In genomic region chr6:13062063-13062462, GRCm38 (mm10) we compare ENCODE assay signal across 17 mouse cellular contexts. TPM values are rescaled to one million over a fixed set of nuclear protein-coding genes. Genes with fewer than 3 reads are reported as not detected.
DNase-seq lines count a peak whose midpoint lies in the region; ATAC-seq and TF ChIP-seq lines count a peak whose summit lies in the region.
"Had no signal": no experiment of that assay in that cellular context is flagged by ENCODE, and none has a peak within 500 bp of the region (broad histone marks: within the 10 kb centered on the region; RNA-seq: fewer than 3 reads in every experiment).

No protein-coding gene starts in this region.

- no peaks in the 10 kb centered on the region for H3K79me2 ChIP-seq in liver, adult 2 months (ENCODE audit: control insufficient read depth, insufficient read depth, low read length)

- H3K9ac ChIP-seq in liver, adult 2 months (ENCODE audit: low read depth, low read length) = no peak overlapping the region
- H3K9ac ChIP-seq: embryonic facial prominence, embryonic 12.5 days; forebrain, embryonic 15.5 days; heart, embryonic 15.5 days; hindbrain, embryonic 13.5 days had no signal

- TF ChIP-seq CTCF in liver, adult 2 months (IDR thresholded peaks at IDR 0.05; ENCODE audit: low read depth, low read length) = no peak

- peak; percentile 64 for ATAC-seq in CD4-positive, CD25-positive, alpha-beta regulatory T cell, adult 4 months
- peak; percentile 25; the same call in 1 of the 2 replicates for ATAC-seq in granulocyte monocyte progenitor cell, adult 5-6 weeks (replicated peaks; ENCODE audit: poor library complexity, severe bottlenecking)
- ATAC-seq in megakaryocyte-erythroid progenitor cell, adult 5-6 weeks (replicated peaks; ENCODE audit: low FRiP score, low TSS enrichment, poor library complexity, severe bottlenecking) = no peak
- ATAC-seq: forebrain, embryonic 15.5 days had no signal

- no peak for TF ChIP-seq POLR2A in liver, adult 2 months (IDR thresholded peaks at IDR 0.05; ENCODE audit: extremely low read depth, insufficient read depth, low read length)

- H3K4me3 ChIP-seq in liver, adult 2 months (ENCODE audit: insufficient read depth, low read depth, low read length) = no peak overlapping the region
- H3K4me3 ChIP-seq: embryonic facial prominence, embryonic 12.5 days; forebrain, embryonic 15.5 days; heart, adult 2 months; heart, embryonic 15.5 days; hindbrain, embryonic 13.5 days had no signal

- H3K27me3 ChIP-seq in liver, adult 2 months (ENCODE audit: control insufficient read depth, insufficient read depth, low read length) = no peaks in the 10 kb centered on the region
- H3K27me3 ChIP-seq: embryonic facial prominence, embryonic 12.5 days; forebrain, embryonic 15.5 days; heart, embryonic 15.5 days; hindbrain, embryonic 13.5 days had no signal

- H3K36me3 ChIP-seq in liver, adult 2 months (ENCODE audit: control insufficient read depth, insufficient read depth, low read length) = no peaks in the 10 kb centered on the region
- H3K36me3 ChIP-seq: embryonic facial prominence, embryonic 12.5 days; forebrain, embryonic 15.5 days; G1E; heart, embryonic 15.5 days; hindbrain, embryonic 13.5 days had no signal

- H3K27ac ChIP-seq in liver, adult 2 months (replicated peaks; ENCODE audit: insufficient read depth, low read depth, low read length) = no peak overlapping the region
- H3K27ac ChIP-seq: embryonic facial prominence, embryonic 12.5 days; forebrain, embryonic 15.5 days; heart, adult 2 months; heart, embryonic 15.5 days; hindbrain, embryonic 13.5 days had no signal

- 78% methylated on average over 4 of the region's 4 CpGs for WGBS in liver, adult 2 months

- peak; percentile 36 for DNase-seq in liver, adult 2 months (ENCODE audit: extremely low read depth, low read depth, low spot score)
- no peak for DNase-seq in liver
- no peak for DNase-seq in gastrocnemius, postnatal 10 days
- no peak for DNase-seq in cerebellum, adult 9-10 months
- DNase-seq: adrenal gland, postnatal 36 days; cerebellum, adult 8-10 months; cerebellum, postnatal 25 days; heart, adult 2 months; heart, postnatal 14 days had no signal

- H3K4me1 ChIP-seq in liver, adult 2 months (ENCODE audit: control insufficient read depth, insufficient read depth, low read length) = no peaks in the 10 kb centered on the region; the same call in 1 of the 2 replicates
- H3K4me1 ChIP-seq: embryonic facial prominence, embryonic 12.5 days; forebrain, embryonic 15.5 days; heart, embryonic 15.5 days; hindbrain, embryonic 13.5 days had no signal

RNA-seq across cellular contexts. Expression of gene Tmem106b, which starts 7.5 kb away (rescaled TPM):
- 129 and 133 TPM in 2 replicates for total RNA-seq in liver, adult 2 months (2014; rRNA removed)
- polyA plus RNA-seq in liver, adult 2 months (2012; rRNA removed) = 35.5 and 41.5 TPM in 2 replicates
- 10 to 100 TPM; 30.7 to 35.2 TPM for polyA plus RNA-seq in CD4-positive, CD25-positive, alpha-beta regulatory T cell, adult 4 months (2017; shearing (Covaris generic))
- 17.3 and 29.7 TPM in 2 replicates for total RNA-seq in granulocyte monocyte progenitor cell, adult 5-6 weeks (2014; fragmentation: Nextera tagmentation)
- 29.2 and 43.0 TPM in 2 replicates for total RNA-seq in granulocyte monocyte progenitor cell, adult 5-6 weeks (2017)
- total RNA-seq in gastrocnemius, postnatal 10 days (2021) = 10 to 100 TPM; 58.8 to 59.3 TPM
- total RNA-seq in megakaryocyte-erythroid progenitor cell, adult 5-6 weeks (2014; fragmentation: Nextera tagmentation) = 29.0 and 34.7 TPM in 2 replicates
- total RNA-seq in megakaryocyte-erythroid progenitor cell, adult 5-6 weeks (2017) = 23.8 and 28.6 TPM in 2 replicates
